Mouse (Mus musculus): ENCODE data around the gene Cops2. TPM values are rescaled to one million over a fixed set of nuclear protein-coding genes. Genes with fewer than 3 reads are reported as not detected.

Gene Cops2
- total RNA-seq, 1 experiment: 114 TPM

- no peak overlapping the region for H3K4me3 ChIP-seq (ENCODE audit: insufficient read depth in 1 of 2, low read depth in 1 of 2, low read length in 2 of 2, poor library complexity in 1 of 2, severe bottlenecking in 1 of 2)
- in situ Hi-C loops (cut with MboI; ENCODE audit: low sequenced_read_pairs in 2 of 2, unreplicated experiment in 2 of 2): no loop called here
- TF ChIP-seq MAFK (IDR thresholded peaks at IDR 0.05; ENCODE audit: insufficient read depth, low read depth, low read length) (no peak), ZNF384 (IDR thresholded peaks at IDR 0.05; ENCODE audit: low read depth, low read length) (no peak), ZC3H11A (IDR thresholded peaks at IDR 0.05; ENCODE audit: borderline replicate concordance, low read depth, low read length) (no peak), HCFC1 (IDR thresholded peaks at IDR 0.05; ENCODE audit: borderline replicate concordance, insufficient read depth, low read length) (no peak), CHD2 (IDR thresholded peaks at IDR 0.05; ENCODE audit: low read depth, low read length) (no peak)
- H3K4me1 ChIP-seq (ENCODE audit: control insufficient read depth in 2 of 2, insufficient read depth in 2 of 2, low read length in 2 of 2, poor library complexity in 1 of 2): no peaks in the 10 kb centered on the region
- DNase-seq (ENCODE audit: low read depth, low spot score): no peak
- H3K36me3 ChIP-seq (ENCODE audit: control insufficient read depth, insufficient read depth, low read length, poor library complexity, severe bottlenecking): no peaks in the 10 kb centered on the region
- H3K9ac ChIP-seq (ENCODE audit: insufficient read depth, low read depth, low read length, poor library complexity, severe bottlenecking): no peak overlapping the region
- no peaks in the 10 kb centered on the region for H3K9me3 ChIP-seq (ENCODE audit: control insufficient read depth, insufficient read depth, low read depth, low read length)
- H3K27ac ChIP-seq (ENCODE audit: insufficient read depth, low read depth, low read length, poor library complexity, severe bottlenecking): no peak overlapping the region
Observed at GRCm38 (mm10) chr2:125792144-125792878, 66.6 kb downstream of the Cops2 start.

- Histone ChIP-seq H3K9me3 (ENCODE audit: control insufficient read depth, insufficient read depth, low read depth, low read length) (no peaks in the 10 kb centered on the region), H3K4me3 (ENCODE audit: insufficient read depth in 1 of 2, low read depth in 1 of 2, low read length in 2 of 2, poor library complexity in 1 of 2, severe bottlenecking in 1 of 2) (no peak overlapping the region), H3K9ac (ENCODE audit: insufficient read depth, low read depth, low read length, poor library complexity, severe bottlenecking) (no peak overlapping the region), H3K36me3 (ENCODE audit: control insufficient read depth, insufficient read depth, low read length, poor library complexity, severe bottlenecking) (no peaks in the 10 kb centered on the region), H3K27ac (ENCODE audit: insufficient read depth, low read depth, low read length, poor library complexity, severe bottlenecking) (no peak overlapping the region), H3K4me1 (ENCODE audit: control insufficient read depth in 2 of 2, insufficient read depth in 2 of 2, low read length in 2 of 2, poor library complexity in 1 of 2) (no peaks in the 10 kb centered on the region)
- no peak for TF ChIP-seq ZNF384 (IDR thresholded peaks at IDR 0.05; ENCODE audit: low read depth, low read length)
- TF ChIP-seq MAFK (IDR thresholded peaks at IDR 0.05; ENCODE audit: insufficient read depth, low read depth, low read length): no peak
- no peak for TF ChIP-seq HCFC1 (IDR thresholded peaks at IDR 0.05; ENCODE audit: borderline replicate concordance, insufficient read depth, low read length)
- no peak for TF ChIP-seq CHD2 (IDR thresholded peaks at IDR 0.05; ENCODE audit: low read depth, low read length)
- no peak for TF ChIP-seq ZC3H11A (IDR thresholded peaks at IDR 0.05; ENCODE audit: borderline replicate concordance, low read depth, low read length)
- in situ Hi-C loops (cut with MboI; ENCODE audit: low sequenced_read_pairs in 2 of 2, unreplicated experiment in 2 of 2): no loop called here
- DNase-seq (ENCODE audit: low read depth, low spot score): no peak
Observed at GRCm38 (mm10) chr2:125791485-125791885, 67.5 kb downstream of the Cops2 start.

GRCm38 (mm10) chr2:125790242-125790641 lies 68.7 kb downstream of the Cops2 start:
- in situ Hi-C loops (cut with MboI; ENCODE audit: low sequenced_read_pairs in 2 of 2, unreplicated experiment in 2 of 2): no loop called here

GRCm38 (mm10) chr2:125789265-125789664 lies 69.7 kb downstream of the Cops2 start:
- in situ Hi-C loops (cut with MboI; ENCODE audit: low sequenced_read_pairs in 2 of 2, unreplicated experiment in 2 of 2): no loop called here
- no peak for DNase-seq (ENCODE audit: low read depth, low spot score)
- Histone ChIP-seq H3K27ac (ENCODE audit: insufficient read depth, low read depth, low read length, poor library complexity, severe bottlenecking) (no peak overlapping the region), H3K4me3 (ENCODE audit: insufficient read depth in 1 of 2, low read depth in 1 of 2, low read length in 2 of 2, poor library complexity in 1 of 2, severe bottlenecking in 1 of 2) (no peak overlapping the region), H3K36me3 (ENCODE audit: control insufficient read depth, insufficient read depth, low read length, poor library complexity, severe bottlenecking) (no peaks in the 10 kb centered on the region), H3K9me3 (ENCODE audit: control insufficient read depth, insufficient read depth, low read depth, low read length) (no peaks in the 10 kb centered on the region), H3K4me1 (ENCODE audit: control insufficient read depth in 2 of 2, insufficient read depth in 2 of 2, low read length in 2 of 2, poor library complexity in 1 of 2) (no peaks in the 10 kb centered on the region), H3K9ac (ENCODE audit: insufficient read depth, low read depth, low read length, poor library complexity, severe bottlenecking) (no peak overlapping the region)
- TF ChIP-seq ZC3H11A (IDR thresholded peaks at IDR 0.05; ENCODE audit: borderline replicate concordance, low read depth, low read length) (no peak), HCFC1 (IDR thresholded peaks at IDR 0.05; ENCODE audit: borderline replicate concordance, insufficient read depth, low read length) (no peak), CHD2 (IDR thresholded peaks at IDR 0.05; ENCODE audit: low read depth, low read length) (no peak), MAFK (IDR thresholded peaks at IDR 0.05; ENCODE audit: insufficient read depth, low read depth, low read length) (no peak), ZNF384 (IDR thresholded peaks at IDR 0.05; ENCODE audit: low read depth, low read length) (no peak)

More at GRCm38 (mm10) chr2:125790242-125790641, 68.7 kb downstream of the Cops2 start:
- Histone ChIP-seq H3K4me1 (ENCODE audit: control insufficient read depth in 2 of 2, insufficient read depth in 2 of 2, low read length in 2 of 2, poor library complexity in 1 of 2) (no peaks in the 10 kb centered on the region), H3K27ac (ENCODE audit: insufficient read depth, low read depth, low read length, poor library complexity, severe bottlenecking) (no peak overlapping the region), H3K4me3 (ENCODE audit: insufficient read depth in 1 of 2, low read depth in 1 of 2, low read length in 2 of 2, poor library complexity in 1 of 2, severe bottlenecking in 1 of 2) (no peak overlapping the region), H3K36me3 (ENCODE audit: control insufficient read depth, insufficient read depth, low read length, poor library complexity, severe bottlenecking) (no peaks in the 10 kb centered on the region), H3K9ac (ENCODE audit: insufficient read depth, low read depth, low read length, poor library complexity, severe bottlenecking) (no peak overlapping the region), H3K9me3 (ENCODE audit: control insufficient read depth, insufficient read depth, low read depth, low read length) (no peaks in the 10 kb centered on the region)
- TF ChIP-seq HCFC1 (IDR thresholded peaks at IDR 0.05; ENCODE audit: borderline replicate concordance, insufficient read depth, low read length) (no peak), CHD2 (IDR thresholded peaks at IDR 0.05; ENCODE audit: low read depth, low read length) (no peak), MAFK (IDR thresholded peaks at IDR 0.05; ENCODE audit: insufficient read depth, low read depth, low read length) (no peak), ZC3H11A (IDR thresholded peaks at IDR 0.05; ENCODE audit: borderline replicate concordance, low read depth, low read length) (no peak), ZNF384 (IDR thresholded peaks at IDR 0.05; ENCODE audit: low read depth, low read length) (no peak)
- DNase-seq (ENCODE audit: low read depth, low spot score): no peak
